Mouse (Mus musculus): ENCODE data around the gene Urb2. TPM values are rescaled to one million over a fixed set of nuclear protein-coding genes. Genes with fewer than 3 reads are reported as not detected.

Urb2 gene
- polyA plus RNA-seq, 1 experiment, result 4.3 TPM

- no peak for DNase-seq
- TF ChIP-seq POLR2A (IDR thresholded peaks at IDR 0.05; ENCODE audit: borderline replicate concordance, extremely low read depth, low read depth, low read length) (no peak), CTCF (IDR thresholded peaks at IDR 0.05; ENCODE audit: insufficient read depth, low read length) (no peak)
- H3K4me1 ChIP-seq (ENCODE audit: control insufficient read depth, insufficient read depth, low read length), result no peaks in the 10 kb centered on the region
- WGBS, result 35% methylated on average over 6 of the region's 6 CpGs
- no peak overlapping the region for H3K4me3 ChIP-seq (replicated peaks; ENCODE audit: extremely low read depth, low read depth, low read length)
These were observed 32.7 kb upstream of the Urb2 start for GRCm38 (mm10) chr8:123988605-123989038.

- 57% methylated on average over 7 of the region's 7 CpGs for WGBS
- Histone ChIP-seq H3K4me1 (ENCODE audit: control insufficient read depth, insufficient read depth, low read length) (no peaks in the 10 kb centered on the region; the same call in 1 of the 2 replicates), H3K4me3 (replicated peaks; ENCODE audit: extremely low read depth, low read depth, low read length) (no peak overlapping the region)
- DNase-seq, result no peak
- TF ChIP-seq POLR2A (IDR thresholded peaks at IDR 0.05; ENCODE audit: borderline replicate concordance, extremely low read depth, low read depth, low read length), result no peak
- TF ChIP-seq CTCF (IDR thresholded peaks at IDR 0.05; ENCODE audit: insufficient read depth, low read length), result no peak
These were observed 32.2 kb upstream of the Urb2 start for GRCm38 (mm10) chr8:123989128-123989527.

GRCm38 (mm10) chr8:123990277-123991049, 30.8 kb upstream of the Urb2 start:
- 78% methylated on average over 13 of the region's 13 CpGs for WGBS
- no peaks in the 10 kb centered on the region; the same call in 1 of the 2 replicates for H3K4me1 ChIP-seq (ENCODE audit: control insufficient read depth, insufficient read depth, low read length)
- DNase-seq, result no peak
- no peak overlapping the region for H3K4me3 ChIP-seq (replicated peaks; ENCODE audit: extremely low read depth, low read depth, low read length)
- TF ChIP-seq POLR2A (IDR thresholded peaks at IDR 0.05; ENCODE audit: borderline replicate concordance, extremely low read depth, low read depth, low read length) (no peak), CTCF (IDR thresholded peaks at IDR 0.05; ENCODE audit: insufficient read depth, low read length) (no peak)

- TF ChIP-seq POLR2A (IDR thresholded peaks at IDR 0.05; ENCODE audit: borderline replicate concordance, extremely low read depth, low read depth, low read length) (no peak), CTCF (IDR thresholded peaks at IDR 0.05; ENCODE audit: insufficient read depth, low read length) (peak; percentile 52)
- Histone ChIP-seq H3K4me1 (ENCODE audit: control insufficient read depth, insufficient read depth, low read length) (no peaks in the 10 kb centered on the region; the same call in 1 of the 2 replicates), H3K4me3 (replicated peaks; ENCODE audit: extremely low read depth, low read depth, low read length) (no peak overlapping the region)
- 69% methylated on average over 8 of the region's 8 CpGs for WGBS
- no peak for DNase-seq
These were observed 28.7 kb upstream of the Urb2 start for GRCm38 (mm10) chr8:123992587-123992986.

GRCm38 (mm10) chr8:123993597-123993996, 27.7 kb upstream of the Urb2 start:
- TF ChIP-seq CTCF (IDR thresholded peaks at IDR 0.05; ENCODE audit: insufficient read depth, low read length), result no peak
- TF ChIP-seq POLR2A (IDR thresholded peaks at IDR 0.05; ENCODE audit: borderline replicate concordance, extremely low read depth, low read depth, low read length), result no peak
- WGBS, result 87% methylated on average over 5 of the region's 5 CpGs
- H3K4me3 ChIP-seq (replicated peaks; ENCODE audit: extremely low read depth, low read depth, low read length), result no peak overlapping the region
- no peak for DNase-seq
- no peaks in the 10 kb centered on the region; the same call in 1 of the 2 replicates for H3K4me1 ChIP-seq (ENCODE audit: control insufficient read depth, insufficient read depth, low read length)

- no peak for DNase-seq
- TF ChIP-seq POLR2A (IDR thresholded peaks at IDR 0.05; ENCODE audit: borderline replicate concordance, extremely low read depth, low read depth, low read length) (no peak), CTCF (IDR thresholded peaks at IDR 0.05; ENCODE audit: insufficient read depth, low read length) (no peak)
- WGBS, result 68% methylated on average over 3 of the region's 3 CpGs
- Histone ChIP-seq H3K4me3 (replicated peaks; ENCODE audit: extremely low read depth, low read depth, low read length) (no peak overlapping the region), H3K4me1 (ENCODE audit: control insufficient read depth, insufficient read depth, low read length) (no peaks in the 10 kb centered on the region; the same call in 1 of the 2 replicates)
These were observed 27.3 kb upstream of the Urb2 start for GRCm38 (mm10) chr8:123993997-123994396.

GRCm38 (mm10) chr8:123999568-123999967, 21.7 kb upstream of the Urb2 start:
- Histone ChIP-seq H3K4me3 (replicated peaks; ENCODE audit: extremely low read depth, low read depth, low read length) (no peak overlapping the region), H3K4me1 (ENCODE audit: control insufficient read depth, insufficient read depth, low read length) (no peaks in the 10 kb centered on the region)
- TF ChIP-seq CTCF (IDR thresholded peaks at IDR 0.05; ENCODE audit: insufficient read depth, low read length) (no peak), POLR2A (IDR thresholded peaks at IDR 0.05; ENCODE audit: borderline replicate concordance, extremely low read depth, low read depth, low read length) (no peak)
- WGBS, result 64% methylated on average over 2 of the region's 2 CpGs
- no peak for DNase-seq

GRCm38 (mm10) chr8:124002546-124003108, 18.7 kb upstream of the Urb2 start:
- WGBS, result 92% methylated on average over 10 of the region's 10 CpGs
- Histone ChIP-seq H3K4me3 (replicated peaks; ENCODE audit: extremely low read depth, low read depth, low read length) (no peak overlapping the region), H3K4me1 (ENCODE audit: control insufficient read depth, insufficient read depth, low read length) (no peaks in the 10 kb centered on the region)
- no peak for DNase-seq
- no peak for TF ChIP-seq POLR2A (IDR thresholded peaks at IDR 0.05; ENCODE audit: borderline replicate concordance, extremely low read depth, low read depth, low read length)
- TF ChIP-seq CTCF (IDR thresholded peaks at IDR 0.05; ENCODE audit: insufficient read depth, low read length), result no peak

- 69% methylated on average over 6 of the region's 6 CpGs for WGBS
- no peak overlapping the region for H3K4me3 ChIP-seq (replicated peaks; ENCODE audit: extremely low read depth, low read depth, low read length)
- DNase-seq, result no peak
- no peaks in the 10 kb centered on the region for H3K4me1 ChIP-seq (ENCODE audit: control insufficient read depth, insufficient read depth, low read length)
- TF ChIP-seq POLR2A (IDR thresholded peaks at IDR 0.05; ENCODE audit: borderline replicate concordance, extremely low read depth, low read depth, low read length) (no peak), CTCF (IDR thresholded peaks at IDR 0.05; ENCODE audit: insufficient read depth, low read length) (no peak)
These were observed 13.5 kb upstream of the Urb2 start for GRCm38 (mm10) chr8:124007829-124008228.

- no peaks in the 10 kb centered on the region for H3K4me1 ChIP-seq (ENCODE audit: control insufficient read depth, insufficient read depth, low read length)
- no peak overlapping the region for H3K4me3 ChIP-seq (replicated peaks; ENCODE audit: extremely low read depth, low read depth, low read length)
- DNase-seq, result no peak
- WGBS, result 71% methylated on average over 3 of the region's 3 CpGs
- TF ChIP-seq POLR2A (IDR thresholded peaks at IDR 0.05; ENCODE audit: borderline replicate concordance, extremely low read depth, low read depth, low read length) (no peak), CTCF (IDR thresholded peaks at IDR 0.05; ENCODE audit: insufficient read depth, low read length) (no peak)
These were observed 9.7 kb upstream of the Urb2 start for GRCm38 (mm10) chr8:124011580-124011979.
